Mouse (Mus musculus) midbrain, embryonic 11.5 days (tissue): Measurements from ENCODE around the gene Srgn. TPM values are rescaled to one million over a fixed set of nuclear protein-coding genes. Genes with fewer than 3 reads are reported as not detected.
"Not testable (repeated sequence)": the region's sequence is repeated elsewhere in the genome, so short reads cannot be mapped to it uniquely, and the experiment has no call there.

Source experiments
- ATAC-seq: fragments of 200-750 bp; cut with Nextera tagmentation; 2 replicates; pipeline ENCODE4 v1.8.0; 2017; ENCODE audit warnings: moderate TSS enrichment, moderate library complexity; ENCODE audit not compliant: low FRiP score
- DNase-seq: peaks from one replicate; pipeline ENCODE4 v3.0.0; 2015; ENCODE audit warnings: low spot score; ENCODE audit errors: missing footprints
- H3K27ac ChIP-seq: fragments of 300-500 bp; sonication (generic); 2 replicates; pipeline ENCODE4 v1.5.1; 2014; ENCODE audit warnings: low read depth, low read length
- H3K27me3 ChIP-seq: fragments of 300-500 bp; sonication (generic); 2 replicates; pipeline ENCODE4 v1.6.1; 2014; ENCODE audit warnings: mild to moderate bottlenecking, low read length, moderate library complexity, mixed read lengths; ENCODE audit not compliant: control insufficient read depth, insufficient read depth
- H3K36me3 ChIP-seq: fragments of 300-500 bp; sonication (generic); 2 replicates; pipeline ENCODE4 v1.6.1; 2014; ENCODE audit warnings: mild to moderate bottlenecking, low read length, moderate library complexity, mixed read lengths; ENCODE audit not compliant: control insufficient read depth, insufficient read depth
- H3K4me1 ChIP-seq: fragments of 300-500 bp; sonication (generic); 2 replicates; pipeline ENCODE4 v1.6.1; 2014; ENCODE audit warnings: low read length; ENCODE audit not compliant: control insufficient read depth, insufficient read depth
- H3K4me2 ChIP-seq: fragments of 300-500 bp; sonication (generic); 2 replicates; pipeline ENCODE4 v1.6.1; 2014; ENCODE audit warnings: mild to moderate bottlenecking, moderate library complexity
- H3K4me3 ChIP-seq: fragments of 300-500 bp; sonication (generic); 2 replicates; pipeline ENCODE4 v1.5.1; 2014; ENCODE audit warnings: low read depth, low read length
- H3K9ac ChIP-seq: fragments of 300-500 bp; sonication (generic); 2 replicates; pipeline ENCODE4 v1.6.1; 2014; ENCODE audit warnings: low read length
- H3K9me3 ChIP-seq: fragments of 300-500 bp; sonication (generic); 2 replicates; pipeline ENCODE4 v1.6.1; 2016; ENCODE audit warnings: low read length; ENCODE audit not compliant: control insufficient read depth
- WGBS: fragments of 180-500 bp; shearing (Covaris S2); extraction: QIAGEN DNeasy Blood & Tissue Kit; methylation state at CpG from one replicate; pipeline ENCODE4 v1.1.7; 2014; 5-methylcytosine and 5-hydroxymethylcytosine counted together
- polyA plus RNA-seq: library from polyadenylated mRNA; unstranded; fragments of >200 nt; fragmentation: Nextera tagmentation; extraction: Ambion mirVana; gene quantifications from 2 replicates; pipeline ENCODE4 v1.2.1, GENCODE M21; 2014

Gene Srgn
- polyA plus RNA-seq, 1 experiment from 2014 or later: 6.6 TPM

GRCm38 (mm10) chr10:62476980-62477379, 50.3 kb downstream of the Srgn start:
- Histone ChIP-seq H3K9ac (no peak overlapping the region), H3K27ac (no peak overlapping the region), H3K36me3 (no peaks in the 10 kb centered on the region), H3K4me2 (no peak overlapping the region), H3K9me3 (no peaks in the 10 kb centered on the region), H3K4me1 (no peaks in the 10 kb centered on the region), H3K4me3 (no peak overlapping the region), H3K27me3 (no peaks in the 10 kb centered on the region)
- 85% methylated on average over 2 of the region's 2 CpGs for WGBS
- ATAC-seq: no peak
- DNase-seq: no peak

GRCm38 (mm10) chr10:62474944-62475343, 52.3 kb downstream of the Srgn start:
- no peak for DNase-seq
- no peak overlapping the region for H3K27ac ChIP-seq
- WGBS: 90% methylated on average over 10 of the region's 10 CpGs
- H3K27me3 ChIP-seq: no peaks in the 10 kb centered on the region
- H3K4me2 ChIP-seq: no peak overlapping the region
- H3K9ac ChIP-seq: no peak overlapping the region
- ATAC-seq: no peak
- H3K9me3 ChIP-seq: no peaks in the 10 kb centered on the region
- no peak overlapping the region for H3K4me3 ChIP-seq
- no peaks in the 10 kb centered on the region for H3K36me3 ChIP-seq
- H3K4me1 ChIP-seq: no peaks in the 10 kb centered on the region

- Histone ChIP-seq H3K9me3 (no peaks in the 10 kb centered on the region), H3K27me3 (no peaks in the 10 kb centered on the region), H3K4me3 (no peak overlapping the region), H3K27ac (no peak overlapping the region), H3K36me3 (no peaks in the 10 kb centered on the region), H3K4me2 (no peak overlapping the region), H3K9ac (no peak overlapping the region), H3K4me1 (no peaks in the 10 kb centered on the region)
- ATAC-seq: no peak
- 71% methylated on average over 5 of the region's 5 CpGs for WGBS
- no peak for DNase-seq
Measured at GRCm38 (mm10) chr10:62471105-62471504, 56.1 kb downstream of the Srgn start.

GRCm38 (mm10) chr10:62469736-62470135, 57.5 kb downstream of the Srgn start:
- Histone ChIP-seq H3K4me1 (no peaks in the 10 kb centered on the region), H3K9ac (no peak overlapping the region), H3K36me3 (no peaks in the 10 kb centered on the region), H3K9me3 (no peaks in the 10 kb centered on the region), H3K4me2 (no peak overlapping the region), H3K4me3 (no peak overlapping the region), H3K27ac (no peak overlapping the region), H3K27me3 (no peaks in the 10 kb centered on the region)
- DNase-seq: no peak
- 94% methylated on average over 4 of the region's 4 CpGs for WGBS
- ATAC-seq: no peak

GRCm38 (mm10) chr10:62461321-62461720, 65.9 kb downstream of the Srgn start:
- ATAC-seq (no peak), DNase-seq (no peak)
- Histone ChIP-seq H3K27me3 (no peaks in the 10 kb centered on the region), H3K4me2 (no peak overlapping the region), H3K36me3 (no peaks in the 10 kb centered on the region; the same call in 1 of the 2 replicates), H3K4me3 (no peak overlapping the region), H3K27ac (no peak overlapping the region), H3K9ac (no peak overlapping the region), H3K9me3 (no peaks in the 10 kb centered on the region), H3K4me1 (no peaks in the 10 kb centered on the region)

- not testable (repeated sequence) for H3K27me3 ChIP-seq, H3K4me3 ChIP-seq, H3K9me3 ChIP-seq, H3K36me3 ChIP-seq, H3K27ac ChIP-seq, H3K9ac ChIP-seq, H3K4me2 ChIP-seq, H3K4me1 ChIP-seq, DNase-seq, ATAC-seq
- 80% methylated on average over 11 of the region's 11 CpGs for WGBS
Measured at GRCm38 (mm10) chr10:62452001-62452400, 75.2 kb downstream of the Srgn start.

- Histone ChIP-seq H3K27ac (no peak overlapping the region), H3K27me3 (no peaks in the 10 kb centered on the region), H3K4me1 (peaks cover 10% of the 10 kb centered on the region), H3K36me3 (peaks cover 5% of the 10 kb centered on the region), H3K9me3 (no peaks in the 10 kb centered on the region), H3K4me2 (peak overlapping the region; percentile 61), H3K4me3 (peak overlapping the region; percentile 99), H3K9ac (peak overlapping the region; percentile 97)
- ATAC-seq: no peak; the same call in 1 of the 2 replicates
- WGBS: 36% methylated on average over 18 of the region's 18 CpGs
- no peak for DNase-seq
Measured at GRCm38 (mm10) chr10:62450280-62450640, 77.0 kb downstream of the Srgn start.

- ATAC-seq (peak; percentile 90), DNase-seq (peak; percentile 99)
- Histone ChIP-seq H3K27me3 (no peaks in the 10 kb centered on the region), H3K9ac (peak within 1 kb of the TSS; percentile 97), H3K27ac (peak within 1 kb of the TSS; percentile 67), H3K9me3 (no peaks in the 10 kb centered on the region), H3K4me1 (peaks cover 10% of the 10 kb centered on the region), H3K4me3 (peak within 1 kb of the TSS; percentile 99), H3K36me3 (peaks cover 7% of the 10 kb centered on the region), H3K4me2 (peak within 1 kb of the TSS; percentile 61)
- WGBS: under 1% methylated on average over 73 of the region's 73 CpGs
Measured at GRCm38 (mm10) chr10:62449364-62450279, 77.6 kb downstream of the Srgn start, which contains the start of the genes 4930507D05Rik and Supv3l1. TSS of gene 4930507D05Rik (plus strand) at chr10:62449489. TSS of gene Supv3l1 (minus strand) at chr10:62449738.
